ENCODE assay signal across 8 mouse cellular contexts in the genomic region with DNA sequence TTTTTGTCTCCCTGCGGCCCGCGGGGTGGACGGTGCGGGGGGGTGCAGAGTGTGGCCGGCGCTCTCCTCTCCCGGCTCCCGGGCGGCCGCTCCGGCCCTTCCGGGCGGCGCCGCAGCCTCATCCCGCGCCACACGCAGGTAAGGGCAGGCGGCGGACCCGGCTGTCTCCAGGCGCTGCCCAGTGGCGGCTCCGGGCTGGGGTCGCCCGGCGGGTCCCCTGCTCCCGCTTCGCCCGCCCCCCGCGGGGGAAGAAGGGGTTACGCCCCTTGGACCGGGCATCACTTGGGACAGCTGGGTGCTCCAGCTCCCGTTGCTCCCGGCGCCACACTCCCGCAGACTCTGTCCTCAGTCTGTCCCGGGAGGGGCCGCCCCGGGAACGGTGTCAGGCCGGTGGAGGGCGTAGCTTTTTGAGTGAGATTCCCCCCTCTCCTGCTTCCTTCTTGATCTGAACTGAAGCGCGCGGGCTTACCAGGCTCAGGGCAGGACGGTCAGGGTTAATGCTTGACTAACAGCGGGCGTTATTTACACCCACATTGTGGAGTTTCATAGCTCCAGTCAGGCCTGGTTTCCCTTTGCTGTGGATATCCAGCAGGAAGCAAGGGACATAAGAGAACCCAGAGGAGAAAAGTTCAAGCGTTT. TPM values are rescaled to one million over a fixed set of nuclear protein-coding genes. Genes with fewer than 3 reads are reported as not detected.
DNase-seq lines count a peak whose midpoint lies in the region; ATAC-seq and TF ChIP-seq lines count a peak whose summit lies in the region.

No protein-coding gene starts in this region.

- H3K4me3 ChIP-seq in embryonic facial prominence, embryonic 12.5 days = peak overlapping the region; percentile 93
- peak overlapping the region; percentile 70 for H3K4me3 ChIP-seq in kidney, adult 2 months (ENCODE audit: insufficient read depth, low read depth, low read length)
- H3K4me3 ChIP-seq in liver, embryonic 13.5 days (replicated peaks) = peak overlapping the region; percentile 99
- peak overlapping the region; percentile 98 for H3K4me3 ChIP-seq in neural tube, embryonic 12.5 days

- TF ChIP-seq CTCF in kidney, adult 2 months (conservative IDR thresholded peaks at IDR 0.05; ENCODE audit: insufficient read depth, insufficient read length, low read depth, low read length) = no peak

- H3K4me2 ChIP-seq in embryonic facial prominence, embryonic 12.5 days (replicated peaks) = peak overlapping the region; percentile 66
- H3K4me2 ChIP-seq in liver, embryonic 13.5 days = peak overlapping the region; percentile 96
- peak overlapping the region; percentile 85 for H3K4me2 ChIP-seq in neural tube, embryonic 12.5 days (replicated peaks)

- peak; percentile 18 for TF ChIP-seq POLR2A in kidney, adult 2 months (IDR thresholded peaks at IDR 0.05; ENCODE audit: low read depth, low read length)

- no peaks in the 10 kb centered on the region for H3K9me3 ChIP-seq in embryonic facial prominence, embryonic 12.5 days
- H3K9me3 ChIP-seq in liver, embryonic 13.5 days (replicated peaks) = no peaks in the 10 kb centered on the region
- H3K9me3 ChIP-seq in neural tube, embryonic 12.5 days = no peaks in the 10 kb centered on the region

- H3K27ac ChIP-seq in embryonic facial prominence, embryonic 12.5 days = peak overlapping the region; percentile 75
- H3K27ac ChIP-seq in kidney, adult 2 months (ENCODE audit: insufficient read depth, low read depth, low read length) = peak overlapping the region; percentile 81
- peak overlapping the region; percentile 89 for H3K27ac ChIP-seq in liver, embryonic 13.5 days
- H3K27ac ChIP-seq in neural tube, embryonic 12.5 days = peak overlapping the region; percentile 74

- H3K27me3 ChIP-seq in embryonic facial prominence, embryonic 12.5 days = no peaks in the 10 kb centered on the region
- no peaks in the 10 kb centered on the region for H3K27me3 ChIP-seq in kidney, adult 2 months (replicated peaks; ENCODE audit: control insufficient read depth, insufficient read depth, low read length)
- no peaks in the 10 kb centered on the region for H3K27me3 ChIP-seq in liver, embryonic 13.5 days
- H3K27me3 ChIP-seq in neural tube, embryonic 12.5 days (replicated peaks) = no peaks in the 10 kb centered on the region

- under 1% methylated on average over 40 of the region's 52 CpGs for WGBS in embryonic facial prominence, embryonic 12.5 days
- WGBS in kidney, adult 2 months = under 1% methylated on average over 50 of the region's 52 CpGs
- under 1% methylated on average over 52 of the region's 52 CpGs for WGBS in liver, embryonic 13.5 days (ENCODE audit: insufficient replicate concordance)
- under 1% methylated on average over 52 of the region's 52 CpGs for WGBS in neural tube, embryonic 12.5 days

- no peaks in the 10 kb centered on the region for H3K36me3 ChIP-seq in embryonic facial prominence, embryonic 12.5 days
- H3K36me3 ChIP-seq in kidney, adult 2 months (ENCODE audit: control insufficient read depth, insufficient read depth, low read length) = no peaks in the 10 kb centered on the region; the same call in 1 of the 2 replicates
- 0 out of 2 replicates have a peak, but pooled peaks cover 3% of the 10 kb centered on the region for H3K36me3 ChIP-seq in liver, embryonic 13.5 days
- no peaks in the 10 kb centered on the region for H3K36me3 ChIP-seq in neural tube, embryonic 12.5 days

- peaks cover 10% of the 10 kb centered on the region for H3K4me1 ChIP-seq in embryonic facial prominence, embryonic 12.5 days
- peaks cover 14% of the 10 kb centered on the region for H3K4me1 ChIP-seq in kidney, adult 2 months (ENCODE audit: control insufficient read depth, insufficient read depth, low read length)
- peaks cover 52% of the 10 kb centered on the region for H3K4me1 ChIP-seq in liver, embryonic 13.5 days (replicated peaks)
- H3K4me1 ChIP-seq in neural tube, embryonic 12.5 days = peaks cover 12% of the 10 kb centered on the region; the same call in 1 of the 2 replicates

- ATAC-seq in embryonic facial prominence, embryonic 12.5 days (ENCODE audit: insufficient number of reproducible peaks, insufficient read depth, low FRiP score, low TSS enrichment) = peak; percentile 78
- peak; percentile 75 for ATAC-seq in liver, embryonic 13.5 days (ENCODE audit: low read depth)
- peak; percentile 70 for ATAC-seq in neural tube, embryonic 12.5 days (ENCODE audit: low FRiP score, low read depth)

- DNase-seq in 3134 (ENCODE audit: extremely low read depth, insufficient read length, low spot score) (peak; percentile 74), WW6 (ENCODE audit: low read depth, low spot score) (peak; percentile 24)
- DNase-seq in heart, adult 8-10 months (ENCODE audit: low spot score) = peak; percentile 35
- peak; percentile 84 for DNase-seq in kidney, adult 2 months
- DNase-seq in liver, embryonic 13.5 days = peak; percentile 46
- DNase-seq in thymus, adult 18-20 months = peak; percentile 25 to 29

- H3K9ac ChIP-seq in embryonic facial prominence, embryonic 12.5 days = peak overlapping the region; percentile 87
- peak overlapping the region; percentile 93 for H3K9ac ChIP-seq in liver, embryonic 13.5 days
- H3K9ac ChIP-seq in neural tube, embryonic 12.5 days = peak overlapping the region; percentile 91

RNA-seq across cellular contexts. Expression of a gene that starts 1.0 kb away (rescaled TPM):
- 42.2 and 43.5 TPM in 2 replicates for polyA plus RNA-seq in embryonic facial prominence, embryonic 12.5 days (2016; fragmentation: Nextera tagmentation; extraction: Ambion mirVana)
- total RNA-seq in heart, adult 8-10 months (2022) = 100 to 1,000 TPM in 2 of 4 experiments, 10 to 100 TPM in 2; 89.3 to 102 (median 96.2) TPM
- 10.7 and 12.7 TPM in 2 replicates for polyA plus RNA-seq in kidney, adult 2 months (2012; rRNA removed)
- polyA plus RNA-seq in liver, embryonic 13.5 days (2015; fragmentation: Nextera tagmentation; extraction: Ambion mirVana) = 20.8 and 25.2 TPM in 2 replicates
- polyA plus RNA-seq in neural tube, embryonic 12.5 days (2016; fragmentation: Nextera tagmentation; extraction: Ambion mirVana) = 47.0 and 53.1 TPM in 2 replicates

Comparison
In these comparisons a context has a peak if more than half of its experiments do, and no peak if none do; other contexts are left out.
1. Peak in every context shown above with its lines: DNase-seq, ATAC-seq, H3K4me3 ChIP-seq and H3K27ac ChIP-seq.
2. DNase-seq: peak in every context shown above with its lines; median percentile 84 in kidney, adult 2 months; 74 in 3134; 46 in liver, embryonic 13.5 days; 35 in heart, adult 8-10 months; 27 in thymus, adult 18-20 months; 24 in WW6.